Mouse (Mus musculus): ENCODE measurements around the gene Gm10392. TPM values are rescaled to one million over a fixed set of nuclear protein-coding genes. Genes with fewer than 3 reads are reported as not detected.
A peak's percentile ranks its signal among the peaks of the same experiment; 100 is the strongest.

Gm10392 gene
- polyA plus RNA-seq, 1 experiment from 2014 or later: not detected

GRCm38 (mm10) chr11:77476216-77476615 lies 42.8 kb downstream of the Gm10392 start:
- H3K4me1 ChIP-seq (replicated peaks; ENCODE audit: control insufficient read depth, insufficient read depth, low read length): no peaks in the 10 kb centered on the region
- H3K9me3 ChIP-seq (ENCODE audit: control insufficient read depth, low read length): no peaks in the 10 kb centered on the region
- no peak overlapping the region for H3K9ac ChIP-seq (ENCODE audit: low read depth, low read length)
- H3K27me3 ChIP-seq (replicated peaks; ENCODE audit: control insufficient read depth, insufficient read depth, low read length): no peaks in the 10 kb centered on the region; the same call in 1 of the 2 replicates
- no peak overlapping the region for H3K4me2 ChIP-seq
- H3K4me3 ChIP-seq (ENCODE audit: low read depth, low read length): no peak overlapping the region
- no peak for DNase-seq (ENCODE audit: low spot score)
- peaks cover 9% of the 10 kb centered on the region; the same call in 1 of the 2 replicates for H3K36me3 ChIP-seq (ENCODE audit: control insufficient read depth, insufficient read depth, low read length)
- ATAC-seq (replicated peaks; ENCODE audit: low FRiP score): no peak
- 89% methylated on average over 14 of the region's 14 CpGs for WGBS
- H3K27ac ChIP-seq (ENCODE audit: low read depth, low read length): no peak overlapping the region

DNA sequence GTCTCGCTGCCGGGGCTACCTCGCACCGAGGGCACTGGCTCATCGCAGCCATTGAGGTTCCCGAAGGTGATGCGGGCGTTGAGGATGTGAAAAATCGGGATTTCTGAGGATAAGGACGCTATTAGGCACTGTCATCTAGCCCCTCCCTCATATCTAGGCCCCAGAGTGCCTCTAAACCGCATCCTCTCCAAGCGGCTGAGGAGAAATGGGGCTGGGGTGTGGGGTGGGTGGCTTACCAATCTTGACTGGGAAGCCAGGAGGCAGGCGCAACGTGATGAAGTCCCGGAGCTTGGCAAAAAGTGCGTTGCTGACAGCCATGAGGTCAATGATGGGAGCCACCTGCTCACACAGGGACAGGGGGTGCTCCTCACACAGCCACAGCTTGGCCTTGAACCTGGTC lies 46.2 kb downstream of the Gm10392 start:
- no peak overlapping the region for H3K4me2 ChIP-seq
- 88% methylated on average over 16 of the region's 16 CpGs for WGBS
- ATAC-seq (replicated peaks; ENCODE audit: low FRiP score): no peak
- H3K9me3 ChIP-seq (ENCODE audit: control insufficient read depth, low read length): no peaks in the 10 kb centered on the region
- H3K27me3 ChIP-seq (replicated peaks; ENCODE audit: control insufficient read depth, insufficient read depth, low read length): peaks cover 5% of the 10 kb centered on the region
- H3K36me3 ChIP-seq (ENCODE audit: control insufficient read depth, insufficient read depth, low read length): peaks cover 9% of the 10 kb centered on the region; the same call in 1 of the 2 replicates
- H3K27ac ChIP-seq (ENCODE audit: low read depth, low read length): no peak overlapping the region
- no peak overlapping the region for H3K4me3 ChIP-seq (ENCODE audit: low read depth, low read length)
- H3K4me1 ChIP-seq (replicated peaks; ENCODE audit: control insufficient read depth, insufficient read depth, low read length): peaks cover 2% of the 10 kb centered on the region
- H3K9ac ChIP-seq (ENCODE audit: low read depth, low read length): no peak overlapping the region
- DNase-seq (ENCODE audit: low spot score): no peak

DNA sequence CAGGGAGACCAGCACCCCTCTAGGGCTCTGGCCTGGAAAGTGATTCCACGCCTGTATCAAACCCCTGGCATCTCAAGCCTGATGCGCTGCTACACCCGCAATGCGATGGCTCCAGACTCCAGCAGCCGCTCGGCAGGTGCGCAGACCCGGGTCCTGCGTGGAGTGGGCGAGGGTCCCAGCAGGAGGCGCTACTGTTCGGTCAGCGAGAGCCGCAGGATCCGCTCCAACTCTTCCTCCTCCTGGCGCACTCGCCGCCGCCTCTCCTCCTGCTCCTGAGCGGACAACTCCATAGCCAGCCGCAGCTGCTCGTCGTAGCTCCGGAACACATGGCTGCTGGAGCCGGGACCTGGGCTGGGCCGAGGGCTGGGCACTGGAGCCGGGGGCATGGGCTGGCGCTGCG lies 47.6 kb downstream of the Gm10392 start:
- Histone ChIP-seq H3K4me1 (replicated peaks; ENCODE audit: control insufficient read depth, insufficient read depth, low read length) (peaks cover 12% of the 10 kb centered on the region), H3K27me3 (replicated peaks; ENCODE audit: control insufficient read depth, insufficient read depth, low read length) (peaks cover 19% of the 10 kb centered on the region), H3K9me3 (ENCODE audit: control insufficient read depth, low read length) (no peaks in the 10 kb centered on the region), H3K9ac (ENCODE audit: low read depth, low read length) (no peak overlapping the region), H3K4me2 (no peak overlapping the region), H3K4me3 (ENCODE audit: low read depth, low read length) (no peak overlapping the region), H3K27ac (ENCODE audit: low read depth, low read length) (no peak overlapping the region), H3K36me3 (ENCODE audit: control insufficient read depth, insufficient read depth, low read length) (peaks cover 9% of the 10 kb centered on the region; the same call in 1 of the 2 replicates)
- DNase-seq (ENCODE audit: low spot score) (no peak), ATAC-seq (replicated peaks; ENCODE audit: low FRiP score) (no peak)
- 74% methylated on average over 29 of the region's 29 CpGs for WGBS

DNA sequence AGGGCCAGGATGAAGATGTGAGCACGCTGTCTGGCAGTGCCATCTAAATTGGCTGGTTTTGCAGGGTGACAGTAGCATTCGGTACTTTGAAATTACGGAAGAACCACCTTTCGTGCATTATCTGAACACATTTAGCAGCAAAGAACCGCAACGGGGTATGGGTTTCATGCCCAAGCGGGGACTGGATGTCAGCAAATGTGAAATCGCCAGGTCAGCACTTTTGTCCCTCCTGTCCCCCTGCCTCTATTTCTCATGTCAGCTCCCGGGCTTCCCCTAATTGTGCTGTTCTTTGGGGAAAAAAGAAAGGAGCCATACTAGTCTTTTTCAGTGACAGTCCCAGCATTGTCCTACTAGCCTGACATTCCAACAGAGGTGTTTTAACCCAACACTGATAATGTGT lies 50.6 kb downstream of the Gm10392 start:
- peaks cover 9% of the 10 kb centered on the region; the same call in 1 of the 2 replicates for H3K36me3 ChIP-seq (ENCODE audit: control insufficient read depth, insufficient read depth, low read length)
- H3K4me2 ChIP-seq: no peak overlapping the region
- no peak overlapping the region for H3K4me3 ChIP-seq (ENCODE audit: low read depth, low read length)
- peaks cover 49% of the 10 kb centered on the region for H3K27me3 ChIP-seq (replicated peaks; ENCODE audit: control insufficient read depth, insufficient read depth, low read length)
- H3K4me1 ChIP-seq (replicated peaks; ENCODE audit: control insufficient read depth, insufficient read depth, low read length): peaks cover 12% of the 10 kb centered on the region
- no peak overlapping the region for H3K27ac ChIP-seq (ENCODE audit: low read depth, low read length)
- DNase-seq (ENCODE audit: low spot score) (no peak), ATAC-seq (replicated peaks; ENCODE audit: low FRiP score) (no peak)
- 81% methylated on average over 9 of the region's 9 CpGs for WGBS
- no peak overlapping the region for H3K9ac ChIP-seq (ENCODE audit: low read depth, low read length)
- no peaks in the 10 kb centered on the region for H3K9me3 ChIP-seq (ENCODE audit: control insufficient read depth, low read length)

GRCm38 (mm10) chr11:77467784-77468183 lies 51.2 kb downstream of the Gm10392 start:
- H3K27me3 ChIP-seq (replicated peaks; ENCODE audit: control insufficient read depth, insufficient read depth, low read length): peaks cover 55% of the 10 kb centered on the region
- WGBS: 14% methylated on average over 20 of the region's 20 CpGs
- H3K36me3 ChIP-seq (ENCODE audit: control insufficient read depth, insufficient read depth, low read length): peaks cover 9% of the 10 kb centered on the region; the same call in 1 of the 2 replicates
- peaks cover 15% of the 10 kb centered on the region for H3K4me1 ChIP-seq (replicated peaks; ENCODE audit: control insufficient read depth, insufficient read depth, low read length)
- no peak overlapping the region for H3K4me3 ChIP-seq (ENCODE audit: low read depth, low read length)
- DNase-seq (ENCODE audit: low spot score): peak; percentile 71
- peak overlapping the region; percentile 58 for H3K4me2 ChIP-seq
- no peak overlapping the region for H3K27ac ChIP-seq (ENCODE audit: low read depth, low read length)
- H3K9ac ChIP-seq (ENCODE audit: low read depth, low read length): no peak overlapping the region
- peak; percentile 27; the same call in 1 of the 2 replicates for ATAC-seq (replicated peaks; ENCODE audit: low FRiP score)
- no peaks in the 10 kb centered on the region for H3K9me3 ChIP-seq (ENCODE audit: control insufficient read depth, low read length)

- peak; percentile 63 for ATAC-seq (replicated peaks; ENCODE audit: low FRiP score)
- H3K9me3 ChIP-seq (ENCODE audit: control insufficient read depth, low read length): no peaks in the 10 kb centered on the region
- peaks cover 18% of the 10 kb centered on the region for H3K4me1 ChIP-seq (replicated peaks; ENCODE audit: control insufficient read depth, insufficient read depth, low read length)
- H3K27ac ChIP-seq (ENCODE audit: low read depth, low read length): no peak overlapping the region
- H3K27me3 ChIP-seq (replicated peaks; ENCODE audit: control insufficient read depth, insufficient read depth, low read length): peaks cover 62% of the 10 kb centered on the region
- DNase-seq (ENCODE audit: low spot score): peak; percentile 75
- H3K4me2 ChIP-seq: peak overlapping the region; percentile 58
- WGBS: 2% methylated on average over 25 of the region's 25 CpGs
- H3K36me3 ChIP-seq (ENCODE audit: control insufficient read depth, insufficient read depth, low read length): peaks cover 6% of the 10 kb centered on the region; the same call in 1 of the 2 replicates
- H3K4me3 ChIP-seq (ENCODE audit: low read depth, low read length): peak overlapping the region; percentile 24
- H3K9ac ChIP-seq (ENCODE audit: low read depth, low read length): no peak overlapping the region
These were observed 51.8 kb downstream of the Gm10392 start for GRCm38 (mm10) chr11:77467157-77467556.

Other genes with a start within 250 kb of the Gm10392 start
- 0.35 and 0.40 TPM in 2 replicates for gene Coro6, start 56.8 kb downstream of the Gm10392 start, polyA plus RNA-seq (2014; fragmentation: Nextera tagmentation; extraction: Ambion mirVana)
- gene Ankrd13b, start 29.5 kb downstream of the Gm10392 start, polyA plus RNA-seq (2014; fragmentation: Nextera tagmentation; extraction: Ambion mirVana): 4.4 and 5.6 TPM in 2 replicates
- gene Git1, start 25.6 kb downstream of the Gm10392 start, polyA plus RNA-seq (2014; fragmentation: Nextera tagmentation; extraction: Ambion mirVana): 10.1 and 14.1 TPM in 2 replicates
- 3.9 and 4.2 TPM in 2 replicates for gene Abhd15, start 4.1 kb downstream of the Gm10392 start, polyA plus RNA-seq (2014; fragmentation: Nextera tagmentation; extraction: Ambion mirVana)
- gene Trp53i13, start 3.2 kb downstream of the Gm10392 start, polyA plus RNA-seq (2014; fragmentation: Nextera tagmentation; extraction: Ambion mirVana): 16.2 and 17.9 TPM in 2 replicates
- gene Taok1, start 88.6 kb upstream of the Gm10392 start, polyA plus RNA-seq (2014; fragmentation: Nextera tagmentation; extraction: Ambion mirVana): 9.6 and 9.9 TPM in 2 replicates
- gene Nufip2, start 167.0 kb upstream of the Gm10392 start, polyA plus RNA-seq (2014; fragmentation: Nextera tagmentation; extraction: Ambion mirVana): 4.6 and 5.3 TPM in 2 replicates
- not detected in 2 replicates for gene Cryba1, start 206.1 kb upstream of the Gm10392 start, polyA plus RNA-seq (2014; fragmentation: Nextera tagmentation; extraction: Ambion mirVana)
- gene Myo18a, start 244.0 kb upstream of the Gm10392 start, polyA plus RNA-seq (2014; fragmentation: Nextera tagmentation; extraction: Ambion mirVana): 37.1 and 38.3 TPM in 2 replicates

Measured in liver, embryonic 11.5 days (tissue).